Mouse (Mus musculus) myocyte (in vitro differentiated cells): Measurements from ENCODE around the gene Ccnq. TPM values are rescaled to one million over a fixed set of nuclear protein-coding genes. Genes with fewer than 3 reads are reported as not detected.

ENCODE experiments used
- H3K27me3 ChIP-seq: one replicate; pipeline ENCODE4 v1.6.1; 2011; ENCODE audit not compliant: control insufficient read depth, insufficient read depth, insufficient read length
- H3K36me3 ChIP-seq: one replicate; pipeline ENCODE4 v1.6.1; 2011; ENCODE audit not compliant: control insufficient read depth, insufficient read depth
- H3K4me2 ChIP-seq: one replicate; pipeline ENCODE4 v1.6.1; 2011; ENCODE audit warnings: low read depth, control low read depth
- H3K4me3 ChIP-seq: one replicate; pipeline ENCODE4 v1.5.1; 2011; ENCODE audit warnings: mild to moderate bottlenecking, control low read depth, moderate library complexity
- H3K79me2 ChIP-seq: one replicate; pipeline ENCODE4 v1.6.1; 2011; ENCODE audit not compliant: control insufficient read depth, insufficient read depth
- H3ac ChIP-seq: one replicate; pipeline ENCODE4 v1.6.1; 2011; ENCODE audit not compliant: control insufficient read depth, insufficient read length
- CEBPB ChIP-seq: IDR thresholded peaks from 2 replicates; pipeline ENCODE4 v1.6.1; 2011; ENCODE audit warnings: mild to moderate bottlenecking, moderate library complexity; ENCODE audit not compliant: poor library complexity, insufficient read depth, severe bottlenecking
- E2F4 ChIP-seq: IDR thresholded peaks from one replicate; pipeline ENCODE4 v1.6.1; 2011; ENCODE audit warnings: mild to moderate bottlenecking, control low read depth, moderate library complexity; ENCODE audit not compliant: insufficient read depth
- MAX ChIP-seq: IDR thresholded peaks from one replicate; pipeline ENCODE4 v1.6.1; 2011; ENCODE audit warnings: low read depth, mild to moderate bottlenecking, control low read depth
- MYOD1 ChIP-seq, 3 experiments: IDR thresholded peaks; one replicate each; pipeline ENCODE4 v1.6.1; 2011; ENCODE audit warnings: control low read depth in 2 of 3, low read depth in 2 of 3, mild to moderate bottlenecking in 2 of 3, moderate library complexity in 1 of 3; ENCODE audit not compliant: insufficient read length in 2 of 3, control insufficient read depth in 1 of 3
- MYOG ChIP-seq, 3 experiments: IDR thresholded peaks; one replicate each; pipeline ENCODE4 v1.6.1; 2011; ENCODE audit warnings: control low read depth in 2 of 3, low read depth in 2 of 3, mild to moderate bottlenecking in 2 of 3; ENCODE audit not compliant: insufficient read length in 2 of 3, control insufficient read depth in 1 of 3, insufficient read depth in 1 of 3
- POLR2A ChIP-seq: IDR thresholded peaks from one replicate; pipeline ENCODE4 v1.6.1; 2011; ENCODE audit warnings: low read depth, mild to moderate bottlenecking, control low read depth, moderate library complexity; ENCODE audit not compliant: insufficient read length
- POLR2AphosphoS2 ChIP-seq: IDR thresholded peaks from one replicate; pipeline ENCODE4 v1.6.1; 2011; ENCODE audit warnings: low read depth, control low read depth; ENCODE audit not compliant: insufficient read length
- REST ChIP-seq: IDR thresholded peaks from one replicate; pipeline ENCODE4 v1.6.1; 2011; ENCODE audit warnings: mild to moderate bottlenecking, control low read depth, moderate library complexity; ENCODE audit not compliant: insufficient read depth, insufficient read length
- SRF ChIP-seq: IDR thresholded peaks from one replicate; pipeline ENCODE4 v1.6.1; 2011; ENCODE audit warnings: low read depth; ENCODE audit not compliant: control insufficient read depth, insufficient read length
- TCF12 ChIP-seq: IDR thresholded peaks from one replicate; pipeline ENCODE4 v1.6.1; 2011; ENCODE audit warnings: mild to moderate bottlenecking, control low read depth; ENCODE audit not compliant: poor library complexity, insufficient read depth, severe bottlenecking
- TCF3 ChIP-seq: IDR thresholded peaks from one replicate; pipeline ENCODE4 v1.6.1; 2011; ENCODE audit warnings: low read depth, control low read depth; ENCODE audit not compliant: insufficient read length
- USF1 ChIP-seq: IDR thresholded peaks from one replicate; pipeline ENCODE4 v1.6.1; 2011; ENCODE audit warnings: low read depth, mild to moderate bottlenecking, control low read depth, moderate library complexity
- polyA plus RNA-seq: library from polyadenylated mRNA; unstranded; fragments of >200 nt; fragmentation: generic; extraction: Trizol; gene quantifications from one replicate; pipeline ENCODE4 v1.2.1, GENCODE M21; 2012; ENCODE audit warnings: missing spikeins

Gene Ccnq
- polyA plus RNA-seq, 1 experiment: 32.8 TPM

GRCm38 (mm10) chr11:78728041-78728440 is 23.5 kb downstream of the Ccnq start:
- H3K4me3 ChIP-seq: no peak overlapping the region
- no peak overlapping the region for H3K4me2 ChIP-seq
- no peaks in the 10 kb centered on the region for H3K79me2 ChIP-seq
- H3K36me3 ChIP-seq: no peaks in the 10 kb centered on the region
- H3ac ChIP-seq: no peak overlapping the region
- peaks cover 15% of the 10 kb centered on the region for H3K27me3 ChIP-seq
- TF ChIP-seq REST (no peak), SRF (no peak), TCF3 (no peak), MYOD1 (IDR thresholded peaks at IDR 0.05; ENCODE audit: control insufficient read depth in 1 of 3, insufficient read length in 2 of 3, low read depth in 2 of 3) (no peak), CEBPB (no peak), USF1 (no peak), E2F4 (no peak), POLR2AphosphoS2 (no peak), MYOG (IDR thresholded peaks at IDR 0.05; ENCODE audit: control insufficient read depth in 1 of 3, insufficient read depth in 1 of 3, insufficient read length in 2 of 3, low read depth in 2 of 3) (no peak), TCF12 (no peak), POLR2A (no peak), MAX (no peak)

DNA sequence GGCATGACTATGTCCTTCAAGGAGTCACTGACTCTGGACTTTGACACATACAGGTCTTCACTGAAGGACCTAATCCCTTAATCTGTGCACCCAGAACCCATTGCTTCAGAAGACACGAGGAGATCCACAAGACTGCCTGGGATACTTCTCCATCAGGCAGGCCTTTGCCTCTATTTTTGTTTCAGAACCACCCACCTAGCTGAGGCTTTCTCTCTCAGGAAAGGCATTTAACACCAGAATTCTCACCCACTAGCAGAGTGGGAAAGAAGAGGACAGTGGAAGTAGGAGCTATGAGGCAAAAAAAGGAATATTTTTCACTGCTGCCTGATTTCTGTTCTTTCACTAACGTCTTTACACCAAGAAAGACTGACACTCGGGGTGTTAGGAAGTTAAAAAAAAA is 25.2 kb downstream of the Ccnq start:
- Histone ChIP-seq H3K4me3 (no peak overlapping the region), H3K79me2 (no peaks in the 10 kb centered on the region)
- no peak for TF ChIP-seq SRF
- no peak for TF ChIP-seq POLR2AphosphoS2
- no peak for TF ChIP-seq USF1
- TF ChIP-seq CEBPB: no peak
- no peak for TF ChIP-seq TCF3
- TF ChIP-seq POLR2A: no peak
- no peak for TF ChIP-seq REST
- TF ChIP-seq MAX: no peak
- no peak for TF ChIP-seq MYOD1 (IDR thresholded peaks at IDR 0.05; ENCODE audit: control insufficient read depth in 1 of 3, insufficient read length in 2 of 3, low read depth in 2 of 3)
- TF ChIP-seq E2F4: no peak
- no peak for TF ChIP-seq MYOG (IDR thresholded peaks at IDR 0.05; ENCODE audit: control insufficient read depth in 1 of 3, insufficient read depth in 1 of 3, insufficient read length in 2 of 3, low read depth in 2 of 3)

DNA sequence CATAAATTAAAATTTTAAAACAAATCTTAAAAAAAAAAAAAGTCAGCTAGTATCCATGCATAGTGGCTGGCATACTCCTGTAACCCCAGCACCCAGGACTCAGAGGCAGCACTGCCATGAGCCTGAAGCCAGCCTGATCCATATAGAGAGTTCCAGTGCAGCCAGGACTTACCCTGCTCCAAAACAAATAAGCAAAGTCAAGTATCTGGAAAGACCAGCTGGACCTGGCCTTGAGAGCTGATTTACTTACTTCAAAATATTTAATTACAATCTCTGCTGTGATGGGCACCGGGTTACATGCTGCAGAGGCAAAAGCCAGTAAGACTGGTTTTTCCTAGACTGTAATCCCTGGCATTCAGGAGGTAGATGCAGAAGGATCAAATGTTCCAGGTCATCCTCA is 26.7 kb downstream of the Ccnq start:
- no peak overlapping the region for H3K4me2 ChIP-seq
- no peaks in the 10 kb centered on the region for H3K36me3 ChIP-seq
- no peak overlapping the region for H3K4me3 ChIP-seq
- H3ac ChIP-seq: no peak overlapping the region
- no peaks in the 10 kb centered on the region for H3K79me2 ChIP-seq
- no peak for TF ChIP-seq CEBPB
- TF ChIP-seq POLR2A: no peak
- no peak for TF ChIP-seq SRF
- TF ChIP-seq TCF12: no peak
- TF ChIP-seq MYOD1 (IDR thresholded peaks at IDR 0.05; ENCODE audit: control insufficient read depth in 1 of 3, insufficient read length in 2 of 3, low read depth in 2 of 3): no peak
- H3K27me3 ChIP-seq: peaks cover 27% of the 10 kb centered on the region

More for the DNA sequence above, 25.2 kb downstream of the Ccnq start:
- Histone ChIP-seq H3ac (no peak overlapping the region), H3K27me3 (peaks cover 18% of the 10 kb centered on the region), H3K4me2 (no peak overlapping the region), H3K36me3 (no peaks in the 10 kb centered on the region)

DNA sequence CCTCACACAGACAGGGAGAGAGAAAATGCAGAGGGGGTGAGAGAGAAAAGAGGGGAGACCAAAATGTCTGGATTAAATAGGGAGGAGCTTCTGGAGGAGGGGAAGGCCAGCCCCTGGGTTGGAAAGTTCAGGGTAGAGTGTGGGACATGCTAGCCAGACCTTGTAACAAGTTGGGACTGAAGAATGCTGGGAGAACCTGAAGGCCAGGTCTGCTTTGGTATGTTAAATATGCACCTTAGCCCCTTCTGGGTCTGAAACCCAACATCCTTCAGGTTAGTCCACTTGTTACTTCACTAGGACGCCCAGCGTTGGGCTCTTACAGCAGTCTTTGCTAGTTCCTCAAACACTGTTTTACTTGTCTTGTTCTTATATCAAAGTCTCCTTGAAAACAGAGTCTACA is 30.1 kb downstream of the Ccnq start:
- Histone ChIP-seq H3K79me2 (no peaks in the 10 kb centered on the region), H3K4me3 (no peak overlapping the region), H3ac (no peak overlapping the region), H3K36me3 (no peaks in the 10 kb centered on the region), H3K27me3 (peaks cover 21% of the 10 kb centered on the region), H3K4me2 (no peak overlapping the region)
- TF ChIP-seq TCF3 (no peak), USF1 (no peak), E2F4 (no peak), MYOD1 (IDR thresholded peaks at IDR 0.05; ENCODE audit: control insufficient read depth in 1 of 3, insufficient read length in 2 of 3, low read depth in 2 of 3) (no peak)

DNA sequence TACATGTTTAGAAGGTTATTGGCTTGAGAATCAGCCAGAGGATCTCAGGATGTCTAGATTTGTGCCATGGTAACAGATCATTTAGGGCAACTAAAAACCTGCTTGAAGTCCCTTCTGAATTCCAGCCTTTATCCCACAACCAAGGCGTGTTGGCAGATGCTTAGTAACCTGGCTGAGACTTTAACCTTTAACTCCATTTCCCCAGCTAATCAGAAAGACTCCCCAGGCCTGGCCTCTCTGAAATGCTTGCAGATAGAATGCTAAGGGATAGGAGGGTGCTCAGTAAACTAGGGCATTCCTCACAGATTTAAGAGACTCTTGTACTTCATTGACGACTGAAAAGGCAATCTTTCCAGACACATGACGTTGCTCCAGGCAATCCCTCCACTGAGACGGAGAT is 33.9 kb downstream of the Ccnq start:
- no peak for TF ChIP-seq E2F4
- TF ChIP-seq CEBPB: no peak
- TF ChIP-seq MYOG (IDR thresholded peaks at IDR 0.05; ENCODE audit: control insufficient read depth in 1 of 3, insufficient read depth in 1 of 3, insufficient read length in 2 of 3, low read depth in 2 of 3): no peak
- TF ChIP-seq POLR2A: no peak
- no peak for TF ChIP-seq MAX
- TF ChIP-seq POLR2AphosphoS2: no peak
- TF ChIP-seq SRF: no peak
- no peak overlapping the region for H3K4me2 ChIP-seq
- peaks cover 20% of the 10 kb centered on the region for H3K27me3 ChIP-seq
- H3K4me3 ChIP-seq: no peak overlapping the region
- H3K79me2 ChIP-seq: no peaks in the 10 kb centered on the region
- no peak overlapping the region for H3ac ChIP-seq
- no peaks in the 10 kb centered on the region for H3K36me3 ChIP-seq
